Mouse (Mus musculus) midbrain, embryonic 15.5 days (tissue): ENCODE results near the gene Prok1. TPM values are rescaled to one million over a fixed set of nuclear protein-coding genes. Genes with fewer than 3 reads are reported as not detected.

Experiments used
- polyA plus RNA-seq: library from polyadenylated mRNA; unstranded; fragments of >200 nt; fragmentation: Nextera tagmentation; extraction: Ambion mirVana; gene quantifications from 2 replicates; pipeline ENCODE4 v1.2.1, GENCODE M21; 2015

Gene Prok1
- polyA plus RNA-seq, 1 experiment from 2014 or later = 0.10 TPM

Other genes starting within 250 kb of the Prok1 start
- gene Kcna3, start 203.5 kb downstream of the Prok1 start, polyA plus RNA-seq = 18.8 and 22.1 TPM in 2 replicates
- 1.7 and 1.9 TPM in 2 replicates for gene Kcna2, start 138.6 kb downstream of the Prok1 start, polyA plus RNA-seq
- gene Kcna10, start 56.7 kb downstream of the Prok1 start, polyA plus RNA-seq = not detected in 2 replicates
- 0.27 TPM in 1 of 2 replicates, not detected in the other for gene Cym, start 18.0 kb downstream of the Prok1 start, polyA plus RNA-seq
- not detected in 2 replicates for gene A630076J17Rik, start 9.1 kb downstream of the Prok1 start, polyA plus RNA-seq
- 177 and 189 TPM in 2 replicates for gene Lamtor5, start 39.2 kb upstream of the Prok1 start, polyA plus RNA-seq
- gene Slc16a4, start 51.5 kb upstream of the Prok1 start, polyA plus RNA-seq = 2.3 and 2.8 TPM in 2 replicates
- 6.8 TPM in 2 replicates for gene Rbm15, start 94.0 kb upstream of the Prok1 start, polyA plus RNA-seq
- gene Kcnc4, start 219.8 kb upstream of the Prok1 start, polyA plus RNA-seq = 8.8 and 9.1 TPM in 2 replicates